Mouse (Mus musculus) liver, adult 2 months (tissue): ENCODE results near the gene Arhgef17.

ENCODE experiments used
- CTCF ChIP-seq: fragments of 200-500 bp; IDR thresholded peaks from 2 replicates; pipeline ENCODE4 v1.5.1; 2011; ENCODE audit warnings: low read depth, low read length, control low read depth
- POLR2A ChIP-seq: fragments of 200-500 bp; IDR thresholded peaks from 2 replicates; pipeline ENCODE4 v1.6.1; 2011; ENCODE audit warnings: low read length, control low read depth; ENCODE audit not compliant: insufficient read depth; ENCODE audit errors: extremely low read depth

DNA sequence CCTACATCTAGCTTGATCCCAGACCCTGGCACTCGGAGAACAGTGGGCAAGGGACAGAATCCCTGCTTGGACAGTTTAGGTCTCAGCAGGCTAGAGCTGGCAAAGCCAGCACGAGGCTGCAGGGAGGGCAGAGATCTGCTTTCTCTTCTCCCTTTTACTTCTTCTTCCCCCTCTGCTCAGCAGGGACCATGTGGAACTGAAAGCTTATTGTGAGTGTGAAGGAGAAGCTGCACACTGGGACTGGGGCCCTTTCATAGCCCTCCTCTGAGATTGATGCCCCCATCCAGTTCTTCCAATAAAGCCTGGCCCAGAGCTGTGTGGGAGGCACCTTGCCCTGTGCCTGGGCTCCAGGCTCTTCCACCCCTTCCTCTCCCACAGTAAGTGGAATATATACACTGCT is 12.4 kb upstream of the Arhgef17 start:
- TF ChIP-seq CTCF = no peak
- no peak for TF ChIP-seq POLR2A
